Mouse (Mus musculus) neutrophil, adult 5-6 weeks (primary cell): ENCODE measurements around the gene Psmd7. TPM values are rescaled to one million over a fixed set of nuclear protein-coding genes. Genes with fewer than 3 reads are reported as not detected.

Source experiments
- ATAC-seq: fragments of 151-379, 151-347 bp; 2 replicates; pipeline ENCODE4 v1.8.0; 2017; ENCODE audit warnings: mild to moderate bottlenecking, moderate TSS enrichment; ENCODE audit not compliant: insufficient number of reproducible peaks, poor library complexity, low FRiP score, severe bottlenecking; ENCODE audit errors: extremely low read depth
- total RNA-seq: library from RNA; stranded (forward); fragments of 200-1000 nt; gene quantifications from 2 replicates; pipeline ENCODE4 v1.2.3, GENCODE M21; 2017

The Psmd7 gene
- total RNA-seq, 1 experiment from 2014 or later = 42.4 TPM

- no peak for ATAC-seq
Measured at GRCm38 (mm10) chr8:107581536-107581935, 6.7 kb downstream of the Psmd7 start.

- ATAC-seq = no peak
Measured at GRCm38 (mm10) chr8:107580879-107581278, 7.4 kb downstream of the Psmd7 start.

- ATAC-seq = no peak
Measured at GRCm38 (mm10) chr8:107578541-107578940, 9.7 kb downstream of the Psmd7 start.

GRCm38 (mm10) chr8:107578132-107578531 lies 10.1 kb downstream of the Psmd7 start:
- ATAC-seq = no peak

- ATAC-seq = no peak
Measured at GRCm38 (mm10) chr8:107577640-107578039, 10.6 kb downstream of the Psmd7 start.

GRCm38 (mm10) chr8:107576702-107577101 lies 11.6 kb downstream of the Psmd7 start:
- peak; percentile 64 for ATAC-seq

GRCm38 (mm10) chr8:107574771-107575170 lies 13.5 kb downstream of the Psmd7 start:
- no peak for ATAC-seq

GRCm38 (mm10) chr8:107572497-107572896 lies 15.8 kb downstream of the Psmd7 start:
- ATAC-seq = peak; percentile 63; the same call in 1 of the 2 replicates

GRCm38 (mm10) chr8:107571486-107572135 lies 16.7 kb downstream of the Psmd7 start:
- ATAC-seq = no peak

- no peak for ATAC-seq
Measured at GRCm38 (mm10) chr8:107571046-107571445, 17.2 kb downstream of the Psmd7 start.

- ATAC-seq = no peak
Measured at GRCm38 (mm10) chr8:107562164-107562563, 26.1 kb downstream of the Psmd7 start.

- ATAC-seq = peak; percentile 49; the same call in 1 of the 2 replicates
Measured at GRCm38 (mm10) chr8:107560820-107561536, 27.3 kb downstream of the Psmd7 start.

- no peak for ATAC-seq
Measured at GRCm38 (mm10) chr8:107556511-107556936, 31.7 kb downstream of the Psmd7 start.

GRCm38 (mm10) chr8:107555231-107555630 lies 33.0 kb downstream of the Psmd7 start:
- no peak for ATAC-seq

- peak; percentile 59; the same call in 1 of the 2 replicates for ATAC-seq
Measured at GRCm38 (mm10) chr8:107552234-107552633, 36.0 kb downstream of the Psmd7 start.

- ATAC-seq = no peak
Measured at GRCm38 (mm10) chr8:107546817-107547216, 41.4 kb downstream of the Psmd7 start.

- no peak for ATAC-seq
Measured at GRCm38 (mm10) chr8:107546154-107546553, 42.1 kb downstream of the Psmd7 start.

- no peak for ATAC-seq
Measured at GRCm38 (mm10) chr8:107545621-107546152, 42.6 kb downstream of the Psmd7 start.

GRCm38 (mm10) chr8:107544651-107545174 lies 43.6 kb downstream of the Psmd7 start:
- ATAC-seq = no peak

- no peak for ATAC-seq
Measured at GRCm38 (mm10) chr8:107544211-107544610, 44.1 kb downstream of the Psmd7 start.
